Mouse (Mus musculus) kidney, postnatal 0 days (tissue): ENCODE measurements at regions not wholly inside any gene's neighbourhood (a gene's known extent, or its start where the extent isn't known, plus 50 kb on each side); places are given as distances from the start of the nearest gene placed in this dataset.
A peak's percentile ranks its signal among the peaks of the same experiment; 100 is the strongest.

Experiments used
- ATAC-seq: fragments of 200-750 bp; cut with Nextera tagmentation; replicated peaks from 2 replicates; pipeline ENCODE4 v1.8.0; 2017; ENCODE audit warnings: low read depth, moderate number of reproducible peaks, moderate TSS enrichment, moderate library complexity; ENCODE audit not compliant: low FRiP score
- DNase-seq: peaks from one replicate; pipeline ENCODE4 v3.0.0-alpha.2; 2016; ENCODE audit warnings: low spot score
- H3K27ac ChIP-seq: fragments of 300-500 bp; sonication (generic); 2 replicates; pipeline ENCODE4 v1.5.1; 2014; ENCODE audit warnings: mild to moderate bottlenecking
- H3K27me3 ChIP-seq: fragments of 300-500 bp; sonication (generic); 2 replicates; pipeline ENCODE4 v1.6.1; 2014; ENCODE audit warnings: low read length, mixed read lengths; ENCODE audit not compliant: insufficient read depth
- H3K36me3 ChIP-seq: fragments of 300-500 bp; sonication (generic); 2 replicates; pipeline ENCODE4 v1.6.1; 2014; ENCODE audit warnings: low read length, mixed read lengths; ENCODE audit not compliant: insufficient read depth
- H3K4me1 ChIP-seq: fragments of 300-500 bp; sonication (generic); replicated peaks from 2 replicates; pipeline ENCODE4 v1.6.1; 2014; ENCODE audit warnings: antibody characterized with exemption, low read length, mixed read lengths; ENCODE audit not compliant: insufficient read depth
- H3K4me2 ChIP-seq: fragments of 300-500 bp; sonication (generic); 2 replicates; pipeline ENCODE4 v1.6.1; 2014; ENCODE audit warnings: mild to moderate bottlenecking, low read length, moderate library complexity, mixed read lengths
- H3K4me3 ChIP-seq: fragments of 300-500 bp; sonication (generic); replicated peaks from 2 replicates; pipeline ENCODE4 v1.5.1; 2014; ENCODE audit warnings: low read depth, low read length
- H3K9ac ChIP-seq: fragments of 300-500 bp; sonication (generic); 2 replicates; pipeline ENCODE4 v1.6.1; 2014; ENCODE audit warnings: low read depth, low read length
- H3K9me3 ChIP-seq: fragments of 300-500 bp; sonication (generic); replicated peaks from 2 replicates; pipeline ENCODE4 v1.6.1; 2016; ENCODE audit warnings: low read length, inconsistent platforms, mixed read lengths
- CTCF ChIP-seq: IDR thresholded peaks from 2 replicates; pipeline ENCODE4 v1.5.1; 2016; ENCODE audit warnings: antibody characterized with exemption, low read depth, mild to moderate bottlenecking, moderate library complexity
- WGBS: fragments of 180-500 bp; shearing (Covaris S2); extraction: QIAGEN DNeasy Blood & Tissue Kit; methylation state at CpG from one replicate; pipeline ENCODE4 v1.1.7; 2014; 5-methylcytosine and 5-hydroxymethylcytosine counted together

GRCm38 (mm10) chr2:179128432-179128831, 313.8 kb upstream of the Cdh4 start:
- DNase-seq, result no peak
- no peak overlapping the region for H3K4me2 ChIP-seq
- 87% methylated on average over 5 of the region's 5 CpGs for WGBS
- H3K27me3 ChIP-seq, result no peaks in the 10 kb centered on the region
- H3K9ac ChIP-seq, result no peak overlapping the region
- no peak overlapping the region for H3K27ac ChIP-seq
- H3K4me3 ChIP-seq, result no peak overlapping the region
- TF ChIP-seq CTCF, result no peak
- no peaks in the 10 kb centered on the region for H3K4me1 ChIP-seq
- H3K9me3 ChIP-seq, result no peaks in the 10 kb centered on the region
- H3K36me3 ChIP-seq, result no peaks in the 10 kb centered on the region
- no peak for ATAC-seq

GRCm38 (mm10) chr2:179131004-179131403, 311.2 kb upstream of the Cdh4 start:
- no peak for ATAC-seq

GRCm38 (mm10) chr2:179142313-179142712, 299.9 kb upstream of the Cdh4 start:
- H3K4me1 ChIP-seq, result no peaks in the 10 kb centered on the region
- no peaks in the 10 kb centered on the region for H3K36me3 ChIP-seq
- H3K27me3 ChIP-seq, result no peaks in the 10 kb centered on the region
- TF ChIP-seq CTCF, result no peak
- H3K9ac ChIP-seq, result no peak overlapping the region
- DNase-seq (no peak), ATAC-seq (no peak)
- no peak overlapping the region for H3K27ac ChIP-seq
- no peaks in the 10 kb centered on the region for H3K9me3 ChIP-seq
- WGBS, result 60% methylated on average over 8 of the region's 8 CpGs
- no peak overlapping the region for H3K4me3 ChIP-seq
- H3K4me2 ChIP-seq, result no peak overlapping the region

More at GRCm38 (mm10) chr2:179131004-179131403, 311.2 kb upstream of the Cdh4 start:
- H3K27ac ChIP-seq, result no peak overlapping the region
- no peak overlapping the region for H3K4me2 ChIP-seq
- H3K9me3 ChIP-seq, result no peaks in the 10 kb centered on the region
- no peaks in the 10 kb centered on the region for H3K27me3 ChIP-seq
- no peaks in the 10 kb centered on the region for H3K36me3 ChIP-seq
- H3K9ac ChIP-seq, result no peak overlapping the region
- H3K4me3 ChIP-seq, result no peak overlapping the region
- WGBS, result 67% methylated on average over 5 of the region's 5 CpGs
- H3K4me1 ChIP-seq, result no peaks in the 10 kb centered on the region
- TF ChIP-seq CTCF, result no peak
- DNase-seq, result no peak

GRCm38 (mm10) chr2:179145726-179146125, 296.5 kb upstream of the Cdh4 start:
- no peaks in the 10 kb centered on the region for H3K4me1 ChIP-seq
- H3K4me3 ChIP-seq, result no peak overlapping the region
- H3K27me3 ChIP-seq, result no peaks in the 10 kb centered on the region
- no peak overlapping the region for H3K4me2 ChIP-seq
- TF ChIP-seq CTCF, result no peak
- WGBS, result 34% methylated on average over 2 of the region's 2 CpGs
- no peak for ATAC-seq
- no peaks in the 10 kb centered on the region for H3K9me3 ChIP-seq
- no peak overlapping the region for H3K9ac ChIP-seq
- no peak for DNase-seq
- no peak overlapping the region for H3K27ac ChIP-seq
- no peaks in the 10 kb centered on the region for H3K36me3 ChIP-seq

GRCm38 (mm10) chr2:179146274-179146673, 296.0 kb upstream of the Cdh4 start:
- no peaks in the 10 kb centered on the region for H3K9me3 ChIP-seq
- no peak overlapping the region for H3K4me2 ChIP-seq
- H3K27me3 ChIP-seq, result no peaks in the 10 kb centered on the region
- 39% methylated on average over 4 of the region's 4 CpGs for WGBS
- DNase-seq, result peak; percentile 15
- no peak for ATAC-seq
- no peaks in the 10 kb centered on the region for H3K36me3 ChIP-seq
- TF ChIP-seq CTCF, result no peak
- H3K4me1 ChIP-seq, result no peaks in the 10 kb centered on the region
- H3K27ac ChIP-seq, result no peak overlapping the region
- H3K9ac ChIP-seq, result no peak overlapping the region
- H3K4me3 ChIP-seq, result no peak overlapping the region

- no peak overlapping the region for H3K27ac ChIP-seq
- DNase-seq, result no peak
- H3K4me2 ChIP-seq, result no peak overlapping the region
- H3K4me1 ChIP-seq, result no peaks in the 10 kb centered on the region
- no peak for TF ChIP-seq CTCF
- H3K4me3 ChIP-seq, result no peak overlapping the region
- H3K27me3 ChIP-seq, result no peaks in the 10 kb centered on the region
- H3K9me3 ChIP-seq, result no peaks in the 10 kb centered on the region
- H3K36me3 ChIP-seq, result no peaks in the 10 kb centered on the region
- H3K9ac ChIP-seq, result no peak overlapping the region
- WGBS, result 57% methylated on average over 5 of the region's 5 CpGs
- ATAC-seq, result no peak
These were observed 294.0 kb upstream of the Cdh4 start for GRCm38 (mm10) chr2:179148194-179148593.

- WGBS, result 59% methylated on average over 4 of the region's 4 CpGs
These were observed 293.6 kb upstream of the Cdh4 start for GRCm38 (mm10) chr2:179148667-179149066.

More at GRCm38 (mm10) chr2:179148667-179149066, 293.6 kb upstream of the Cdh4 start:
- H3K27ac ChIP-seq, result no peak overlapping the region
- H3K36me3 ChIP-seq, result no peaks in the 10 kb centered on the region
- DNase-seq (no peak), ATAC-seq (no peak)
- H3K4me3 ChIP-seq, result no peak overlapping the region
- no peak overlapping the region for H3K9ac ChIP-seq
- TF ChIP-seq CTCF, result no peak
- no peaks in the 10 kb centered on the region for H3K9me3 ChIP-seq
- no peak overlapping the region for H3K4me2 ChIP-seq
- H3K27me3 ChIP-seq, result no peaks in the 10 kb centered on the region
- H3K4me1 ChIP-seq, result no peaks in the 10 kb centered on the region
